Mouse (Mus musculus): ENCODE results near the gene Rasal2. TPM values are rescaled to one million over a fixed set of nuclear protein-coding genes. Genes with fewer than 3 reads are reported as not detected.

Gene Rasal2
- 35.4 and 37.1 TPM in 2 replicates for polyA plus RNA-seq (2015; fragmentation: Nextera tagmentation; extraction: Ambion mirVana)

- H3K4me1 ChIP-seq (ENCODE audit: control insufficient read depth, insufficient read depth, low read depth, low read length), result peaks cover 12% of the 10 kb centered on the region
- H3K36me3 ChIP-seq (ENCODE audit: control insufficient read depth, insufficient read depth, low read length), result no peaks in the 10 kb centered on the region
- peak within 1 kb of the TSS; percentile 97 for H3K27ac ChIP-seq (ENCODE audit: low read depth, low read length)
- no peaks in the 10 kb centered on the region for H3K27me3 ChIP-seq (replicated peaks; ENCODE audit: control insufficient read depth, insufficient read depth, low read length)
- H3K9ac ChIP-seq (ENCODE audit: low read depth, low read length), result peak within 1 kb of the TSS; percentile 94
- H3K9me3 ChIP-seq (ENCODE audit: control insufficient read depth, low read length), result no peaks in the 10 kb centered on the region
- H3K4me2 ChIP-seq (ENCODE audit: low read length), result peak within 1 kb of the TSS; percentile 84
- H3K4me3 ChIP-seq (ENCODE audit: low read length), result peak within 1 kb of the TSS; percentile 53
- peak; percentile 98 for ATAC-seq
- WGBS, result under 1% methylated on average over 50 of the region's 62 CpGs
Measured at GRCm38 (mm10) chr1:157412454-157413369, at the start of gene Rasal2. Gene Rasal2, minus strand, starts transcription at chr1:157412595.

GRCm38 (mm10) chr1:157461276-157461675, 48.9 kb upstream of the Rasal2 start:
- H3K4me1 ChIP-seq (ENCODE audit: control insufficient read depth, insufficient read depth, low read depth, low read length), result peaks cover 7% of the 10 kb centered on the region
- no peak for ATAC-seq
- no peak overlapping the region for H3K4me3 ChIP-seq (ENCODE audit: low read length)

GRCm38 (mm10) chr1:157459904-157460303, 47.5 kb upstream of the Rasal2 start:
- 92% methylated on average over 5 of the region's 5 CpGs for WGBS
- H3K4me2 ChIP-seq (ENCODE audit: low read length), result no peak overlapping the region
- no peak for ATAC-seq

More at GRCm38 (mm10) chr1:157461276-157461675, 48.9 kb upstream of the Rasal2 start:
- no peaks in the 10 kb centered on the region for H3K36me3 ChIP-seq (ENCODE audit: control insufficient read depth, insufficient read depth, low read length)
- no peaks in the 10 kb centered on the region for H3K9me3 ChIP-seq (ENCODE audit: control insufficient read depth, low read length)
- H3K4me2 ChIP-seq (ENCODE audit: low read length), result no peak overlapping the region
- 96% methylated on average over 5 of the region's 5 CpGs for WGBS
- no peaks in the 10 kb centered on the region for H3K27me3 ChIP-seq (replicated peaks; ENCODE audit: control insufficient read depth, insufficient read depth, low read length)
- no peak overlapping the region for H3K27ac ChIP-seq (ENCODE audit: low read depth, low read length)
- no peak overlapping the region for H3K9ac ChIP-seq (ENCODE audit: low read depth, low read length)

GRCm38 (mm10) chr1:157458421-157459208, 46.2 kb upstream of the Rasal2 start, which contains the start of gene Cryzl2:
Gene Cryzl2, plus strand, starts transcription at chr1:157458577.
- Histone ChIP-seq H3K27ac (ENCODE audit: low read depth, low read length) (peak within 1 kb of the TSS; percentile 8; the same call in 1 of the 2 replicates), H3K36me3 (ENCODE audit: control insufficient read depth, insufficient read depth, low read length) (no peaks in the 10 kb centered on the region), H3K4me3 (ENCODE audit: low read length) (peak within 1 kb of the TSS; percentile 30), H3K27me3 (replicated peaks; ENCODE audit: control insufficient read depth, insufficient read depth, low read length) (no peaks in the 10 kb centered on the region), H3K4me1 (ENCODE audit: control insufficient read depth, insufficient read depth, low read depth, low read length) (peaks cover 7% of the 10 kb centered on the region), H3K4me2 (ENCODE audit: low read length) (peak within 1 kb of the TSS; percentile 56), H3K9me3 (ENCODE audit: control insufficient read depth, low read length) (no peaks in the 10 kb centered on the region), H3K9ac (ENCODE audit: low read depth, low read length) (peak within 1 kb of the TSS; percentile 47)
- WGBS, result 3% methylated on average over 27 of the region's 29 CpGs
- ATAC-seq, result peak; percentile 93

More at GRCm38 (mm10) chr1:157459904-157460303, 47.5 kb upstream of the Rasal2 start:
- Histone ChIP-seq H3K36me3 (ENCODE audit: control insufficient read depth, insufficient read depth, low read length) (no peaks in the 10 kb centered on the region), H3K4me3 (ENCODE audit: low read length) (no peak overlapping the region), H3K9ac (ENCODE audit: low read depth, low read length) (no peak overlapping the region), H3K27me3 (replicated peaks; ENCODE audit: control insufficient read depth, insufficient read depth, low read length) (no peaks in the 10 kb centered on the region), H3K4me1 (ENCODE audit: control insufficient read depth, insufficient read depth, low read depth, low read length) (peaks cover 7% of the 10 kb centered on the region), H3K9me3 (ENCODE audit: control insufficient read depth, low read length) (no peaks in the 10 kb centered on the region), H3K27ac (ENCODE audit: low read depth, low read length) (no peak overlapping the region)

- H3K9me3 ChIP-seq (ENCODE audit: control insufficient read depth, low read length), result no peaks in the 10 kb centered on the region
- no peak overlapping the region for H3K4me3 ChIP-seq (ENCODE audit: low read length)
- ATAC-seq, result no peak
- peaks cover 10% of the 10 kb centered on the region for H3K4me1 ChIP-seq (ENCODE audit: control insufficient read depth, insufficient read depth, low read depth, low read length)
- no peak overlapping the region for H3K9ac ChIP-seq (ENCODE audit: low read depth, low read length)
- H3K36me3 ChIP-seq (ENCODE audit: control insufficient read depth, insufficient read depth, low read length), result no peaks in the 10 kb centered on the region
- H3K27ac ChIP-seq (ENCODE audit: low read depth, low read length), result no peak overlapping the region
- no peak overlapping the region for H3K4me2 ChIP-seq (ENCODE audit: low read length)
- WGBS, result 51% methylated on average over 3 of the region's 3 CpGs
- H3K27me3 ChIP-seq (replicated peaks; ENCODE audit: control insufficient read depth, insufficient read depth, low read length), result no peaks in the 10 kb centered on the region
Measured at GRCm38 (mm10) chr1:157457789-157458188, 45.4 kb upstream of the Rasal2 start.

GRCm38 (mm10) chr1:157454876-157455275, 42.5 kb upstream of the Rasal2 start:
- no peak overlapping the region for H3K4me3 ChIP-seq (ENCODE audit: low read length)
- WGBS, result 63% methylated on average over 6 of the region's 6 CpGs
- H3K4me2 ChIP-seq (ENCODE audit: low read length), result no peak overlapping the region
- no peaks in the 10 kb centered on the region for H3K36me3 ChIP-seq (ENCODE audit: control insufficient read depth, insufficient read depth, low read length)
- no peak for ATAC-seq
- peaks cover 17% of the 10 kb centered on the region for H3K4me1 ChIP-seq (ENCODE audit: control insufficient read depth, insufficient read depth, low read depth, low read length)
- no peak overlapping the region for H3K9ac ChIP-seq (ENCODE audit: low read depth, low read length)
- H3K27me3 ChIP-seq (replicated peaks; ENCODE audit: control insufficient read depth, insufficient read depth, low read length), result no peaks in the 10 kb centered on the region
- no peaks in the 10 kb centered on the region for H3K9me3 ChIP-seq (ENCODE audit: control insufficient read depth, low read length)
- H3K27ac ChIP-seq (ENCODE audit: low read depth, low read length), result no peak overlapping the region

GRCm38 (mm10) chr1:157452759-157453549, 40.6 kb upstream of the Rasal2 start:
- Histone ChIP-seq H3K36me3 (ENCODE audit: control insufficient read depth, insufficient read depth, low read length) (no peaks in the 10 kb centered on the region), H3K4me2 (ENCODE audit: low read length) (no peak overlapping the region), H3K4me1 (ENCODE audit: control insufficient read depth, insufficient read depth, low read depth, low read length) (peaks cover 16% of the 10 kb centered on the region), H3K27me3 (replicated peaks; ENCODE audit: control insufficient read depth, insufficient read depth, low read length) (no peaks in the 10 kb centered on the region), H3K4me3 (ENCODE audit: low read length) (no peak overlapping the region), H3K27ac (ENCODE audit: low read depth, low read length) (no peak overlapping the region), H3K9me3 (ENCODE audit: control insufficient read depth, low read length) (no peaks in the 10 kb centered on the region), H3K9ac (ENCODE audit: low read depth, low read length) (no peak overlapping the region)
- ATAC-seq, result no peak
- 27% methylated on average over 5 of the region's 5 CpGs for WGBS

- 78% methylated on average over 3 of the region's 3 CpGs for WGBS
Measured at GRCm38 (mm10) chr1:157452284-157452683, 39.9 kb upstream of the Rasal2 start.

More at GRCm38 (mm10) chr1:157452284-157452683, 39.9 kb upstream of the Rasal2 start:
- peaks cover 16% of the 10 kb centered on the region for H3K4me1 ChIP-seq (ENCODE audit: control insufficient read depth, insufficient read depth, low read depth, low read length)
- no peak overlapping the region for H3K4me2 ChIP-seq (ENCODE audit: low read length)
- ATAC-seq, result no peak
- no peaks in the 10 kb centered on the region for H3K9me3 ChIP-seq (ENCODE audit: control insufficient read depth, low read length)
- no peak overlapping the region for H3K9ac ChIP-seq (ENCODE audit: low read depth, low read length)
- no peaks in the 10 kb centered on the region for H3K36me3 ChIP-seq (ENCODE audit: control insufficient read depth, insufficient read depth, low read length)
- H3K27me3 ChIP-seq (replicated peaks; ENCODE audit: control insufficient read depth, insufficient read depth, low read length), result no peaks in the 10 kb centered on the region
- no peak overlapping the region for H3K27ac ChIP-seq (ENCODE audit: low read depth, low read length)
- no peak overlapping the region for H3K4me3 ChIP-seq (ENCODE audit: low read length)
